Mouse (Mus musculus) monocyte, adult 5-6 weeks (primary cell): Measurements from ENCODE around the gene Adcy7. TPM values are rescaled to one million over a fixed set of nuclear protein-coding genes. Genes with fewer than 3 reads are reported as not detected.
A peak's percentile ranks its signal among the peaks of the same experiment; 100 is the strongest.

Experiments
- ATAC-seq: fragments of 153-309, 156-312 bp; replicated peaks from 2 replicates; pipeline ENCODE4 v1.8.0; 2017; ENCODE audit warnings: mild to moderate bottlenecking; ENCODE audit not compliant: low TSS enrichment, insufficient number of reproducible peaks, severe bottlenecking, poor library complexity, low FRiP score
- total RNA-seq: library from RNA; stranded (forward); fragments of 200-1000, 200-491, 200-594 nt; gene quantifications from 3 replicates; pipeline ENCODE4 v1.2.3, GENCODE M21; 2017

Adcy7 gene
- total RNA-seq = 154 to 221 TPM (median 156 TPM) in 3 replicates

DNA sequence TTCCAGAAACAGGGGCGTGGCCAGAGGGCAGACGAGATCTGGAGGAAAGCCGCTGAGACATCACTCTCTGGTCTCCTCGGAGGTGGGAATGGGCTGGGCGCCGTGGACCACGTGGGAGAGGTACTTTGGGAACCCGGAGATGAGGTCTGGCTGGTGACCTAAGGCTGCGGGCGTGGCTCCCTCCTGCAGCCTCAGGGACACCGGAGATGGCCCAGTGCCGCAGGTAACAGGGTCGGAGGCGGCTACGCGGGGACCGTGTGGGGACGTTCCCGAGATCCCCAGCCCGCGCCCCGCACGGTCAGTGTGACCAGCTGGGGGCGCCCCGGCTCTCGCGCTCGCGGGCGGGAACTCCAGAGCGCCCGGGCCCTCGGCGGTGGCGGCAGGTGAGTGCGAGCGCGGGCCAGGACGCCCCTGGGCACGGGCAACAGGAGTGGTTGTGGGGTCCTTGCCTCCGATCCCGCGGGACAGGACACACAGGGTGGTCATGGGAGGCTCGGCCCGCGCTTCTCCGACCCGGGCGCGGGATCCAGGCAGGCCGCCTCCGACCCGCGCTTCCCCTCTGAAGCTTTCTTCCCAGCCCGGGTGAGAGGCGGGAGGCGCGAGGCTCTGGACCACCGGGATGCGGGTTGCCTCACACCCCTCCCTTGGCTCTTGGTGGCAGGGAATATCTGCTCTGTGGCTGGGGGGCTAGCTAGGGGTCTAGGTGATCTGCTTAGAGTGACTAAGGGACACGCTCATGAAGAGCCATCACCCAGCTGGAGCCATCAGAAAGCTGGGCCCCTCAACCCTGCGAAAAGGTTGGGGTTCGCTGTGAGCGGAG lies at the start of gene Adcy7:
Gene Adcy7, plus strand, starts transcription at position 173 of the 820 bp plus-strand sequence.
- ATAC-seq = no peak

DNA sequence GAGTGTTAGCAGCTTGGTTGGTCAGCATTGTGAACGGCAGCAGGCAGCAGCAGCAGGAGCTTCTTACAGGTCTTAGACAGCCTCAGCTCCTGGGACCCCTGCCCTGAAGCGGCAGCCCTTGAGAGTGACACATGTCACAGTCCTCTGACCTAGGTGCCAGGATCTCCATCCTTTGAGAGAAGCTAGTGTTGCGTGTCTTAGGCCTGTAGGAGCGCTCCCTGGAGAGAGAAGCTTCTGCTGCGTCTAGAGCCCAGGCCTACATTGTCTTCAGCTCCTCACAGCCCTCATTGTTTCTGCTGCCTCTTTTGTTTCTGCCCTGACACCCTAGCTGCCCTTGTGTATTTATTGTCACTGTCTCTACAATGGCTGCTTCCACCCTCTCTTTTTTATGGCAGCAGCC lies 46.8 kb upstream of the Adcy7 start:
- ATAC-seq = no peak

DNA sequence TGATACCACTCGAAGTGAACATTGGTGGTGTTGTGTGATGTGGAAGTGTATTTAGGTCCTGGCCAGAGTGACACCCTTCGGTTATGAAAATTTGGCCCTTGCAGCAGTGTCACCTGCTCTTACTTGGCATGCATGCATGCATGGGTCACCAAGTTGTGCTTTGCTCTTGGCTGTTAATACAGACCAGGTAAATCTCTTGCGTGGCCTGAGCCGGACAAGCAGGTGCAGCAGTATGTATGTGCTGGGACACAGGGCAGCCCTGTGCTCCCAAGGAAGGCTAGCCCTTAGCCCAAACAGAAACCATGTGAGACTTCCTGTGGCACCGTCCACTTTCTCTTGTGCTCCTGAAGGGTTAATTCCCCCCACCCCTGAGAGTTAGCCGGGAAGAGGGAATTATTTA lies 44.4 kb upstream of the Adcy7 start:
- ATAC-seq = no peak

DNA sequence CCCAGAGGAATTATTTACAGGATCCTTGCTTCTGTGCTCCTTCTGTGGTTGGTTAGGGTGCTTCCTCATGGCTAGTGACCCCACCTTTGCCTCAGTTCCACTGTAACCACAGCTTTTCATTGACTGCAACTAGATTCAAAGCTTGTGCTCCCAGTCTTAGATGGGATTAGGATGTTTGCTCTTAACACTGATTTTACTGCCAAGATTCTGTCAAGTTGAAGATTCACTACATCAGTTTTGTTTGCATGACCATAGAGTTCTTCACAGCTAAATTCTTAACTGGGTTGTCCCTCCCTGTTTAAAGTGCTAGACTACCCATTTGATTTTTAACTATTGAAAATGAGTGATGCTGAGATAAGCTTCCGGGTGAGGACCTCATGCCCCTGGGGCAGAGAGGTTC lies 43.9 kb upstream of the Adcy7 start:
- ATAC-seq = no peak

DNA sequence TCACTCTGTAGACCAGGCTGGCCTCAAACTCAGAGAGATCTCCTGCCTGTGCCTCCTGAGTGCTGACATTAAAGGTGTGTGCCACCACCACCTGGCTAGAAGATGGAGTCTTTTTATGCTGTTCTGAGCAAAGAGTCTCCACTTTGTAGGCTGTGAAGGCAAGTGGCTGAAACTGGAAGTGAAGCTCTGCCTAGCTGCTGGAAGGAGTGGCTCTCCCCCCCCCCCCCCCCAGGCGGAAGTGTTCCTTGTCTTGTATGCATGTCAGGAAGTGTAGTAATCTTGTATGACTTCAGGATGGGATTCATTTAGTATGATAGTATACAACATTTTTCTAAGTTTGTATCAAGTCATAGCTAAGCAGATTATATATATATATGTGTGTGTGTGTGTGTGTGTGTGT lies 43.4 kb upstream of the Adcy7 start:
- peak; percentile 53; the same call in 1 of the 2 replicates for ATAC-seq

DNA sequence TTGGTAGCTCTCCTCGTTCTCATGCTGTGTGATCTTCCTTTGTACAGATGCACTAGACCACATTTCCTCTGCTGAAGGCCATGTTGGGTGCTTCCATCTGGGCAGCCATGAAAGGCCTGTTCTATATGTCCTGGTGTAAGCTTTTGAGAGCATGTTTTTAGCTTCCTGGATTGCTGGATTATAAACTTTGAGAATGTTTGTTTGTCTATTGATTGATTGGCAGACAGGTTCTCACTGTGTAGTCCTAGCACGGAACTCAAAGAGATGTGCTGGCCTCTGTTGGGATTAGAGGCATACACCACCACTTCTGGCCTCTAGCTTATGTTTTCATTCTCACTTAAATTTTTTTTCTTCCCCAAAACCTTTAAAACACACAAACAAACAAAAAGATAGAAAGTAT lies 35.5 kb upstream of the Adcy7 start:
- no peak for ATAC-seq

DNA sequence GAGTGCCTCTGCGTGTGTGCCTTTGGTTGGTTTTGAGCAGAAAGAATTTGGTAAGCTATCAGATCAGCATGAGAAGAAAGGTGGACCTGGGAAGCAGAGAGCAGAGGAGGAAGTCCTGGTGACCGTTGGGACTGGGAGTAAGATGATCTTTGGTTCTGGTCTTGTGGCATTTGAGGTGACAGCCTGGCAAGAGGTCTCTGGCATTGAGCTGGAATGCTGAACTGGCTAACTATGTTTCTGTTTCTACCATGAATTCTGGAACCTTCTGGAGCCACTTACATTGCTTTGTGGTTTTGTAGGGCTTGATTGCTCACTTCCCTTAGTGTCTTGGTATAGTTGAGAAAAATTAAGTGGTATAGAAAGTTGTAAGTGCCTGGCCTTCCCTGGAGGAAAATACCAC lies 34.6 kb upstream of the Adcy7 start:
- ATAC-seq = no peak

DNA sequence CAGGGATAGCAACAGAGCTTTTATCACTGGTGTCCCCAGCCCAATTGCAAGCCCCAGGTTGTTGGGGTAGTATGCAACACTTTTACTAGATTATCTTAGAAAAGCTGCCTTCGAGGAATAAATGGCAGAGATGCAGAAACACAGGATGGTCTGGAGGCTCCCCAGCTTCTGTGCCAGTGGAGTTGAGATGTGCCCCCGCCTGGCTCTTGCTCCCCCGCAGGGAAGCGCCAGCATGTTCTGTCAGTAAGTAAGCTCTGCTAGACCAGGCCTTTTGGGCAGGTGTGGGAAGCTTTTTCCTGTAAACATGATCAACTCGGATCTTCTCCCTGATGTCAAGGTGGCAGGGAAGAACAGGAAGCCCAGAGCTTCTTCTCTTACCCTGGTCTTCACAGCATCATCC lies 32.9 kb upstream of the Adcy7 start:
- no peak for ATAC-seq

DNA sequence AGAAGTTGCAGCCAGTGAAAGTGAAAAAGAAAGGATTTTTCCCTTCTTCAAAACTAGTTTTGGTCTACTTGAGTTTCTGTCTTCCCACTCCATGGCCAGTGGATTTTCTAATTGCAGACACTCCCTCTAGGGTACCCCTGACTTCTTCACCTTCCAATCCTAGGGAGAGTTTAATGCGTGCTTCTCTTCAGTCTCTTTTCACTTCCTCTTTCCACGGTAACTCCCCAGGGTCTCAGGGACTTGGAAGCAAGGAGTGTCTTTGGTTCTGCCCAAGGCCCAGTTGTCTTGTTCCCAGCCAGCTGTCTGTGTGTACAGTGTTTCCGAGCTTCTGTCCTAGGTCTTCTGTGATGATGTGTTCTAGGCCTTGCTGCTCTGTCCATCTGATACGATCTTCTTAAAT lies 30.3 kb upstream of the Adcy7 start:
- 0 out of 2 replicates have a peak, but pooled peaks have one; percentile 44 for ATAC-seq

DNA sequence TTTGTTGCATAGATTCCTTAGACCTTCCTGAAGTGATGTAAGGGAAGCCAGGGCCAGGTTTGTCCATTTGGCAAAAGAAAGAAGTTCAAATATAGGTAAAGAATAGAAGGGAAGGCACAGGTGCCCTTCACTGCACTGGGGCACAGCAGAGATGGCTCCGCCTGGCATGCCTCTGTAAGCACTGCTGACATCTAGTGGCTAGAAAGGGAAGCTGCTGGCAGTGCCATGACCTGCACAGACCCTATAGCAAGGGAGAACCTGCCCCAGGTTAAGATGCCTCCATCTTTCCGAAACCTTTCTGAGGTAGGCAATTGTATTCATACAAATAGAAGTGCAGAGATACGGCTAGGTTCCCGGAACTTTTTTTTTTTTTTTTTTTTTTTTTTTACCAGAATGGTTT lies 27.9 kb upstream of the Adcy7 start:
- ATAC-seq = peak; percentile 91

DNA sequence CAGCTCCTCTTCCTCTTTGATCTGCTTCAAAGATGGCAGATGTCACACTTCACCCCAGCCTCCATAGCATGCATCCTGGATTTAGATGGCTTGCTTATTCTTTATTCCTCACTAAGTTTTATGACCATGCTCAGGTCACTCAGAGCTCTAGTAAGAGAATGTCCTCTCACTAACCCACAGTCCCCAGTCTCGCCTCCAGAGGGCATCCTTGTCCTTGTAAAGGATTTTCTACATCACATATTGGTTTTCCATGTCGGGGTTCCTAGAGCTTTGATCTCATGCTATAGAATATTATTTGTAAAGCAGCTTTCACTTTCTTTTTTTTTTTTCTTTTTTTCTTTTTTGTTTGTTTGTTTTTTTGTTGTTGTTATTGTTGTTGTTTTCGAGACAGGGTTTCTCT lies 19.4 kb upstream of the Adcy7 start:
- 0 out of 2 replicates have a peak, but pooled peaks have one; percentile 27 for ATAC-seq

DNA sequence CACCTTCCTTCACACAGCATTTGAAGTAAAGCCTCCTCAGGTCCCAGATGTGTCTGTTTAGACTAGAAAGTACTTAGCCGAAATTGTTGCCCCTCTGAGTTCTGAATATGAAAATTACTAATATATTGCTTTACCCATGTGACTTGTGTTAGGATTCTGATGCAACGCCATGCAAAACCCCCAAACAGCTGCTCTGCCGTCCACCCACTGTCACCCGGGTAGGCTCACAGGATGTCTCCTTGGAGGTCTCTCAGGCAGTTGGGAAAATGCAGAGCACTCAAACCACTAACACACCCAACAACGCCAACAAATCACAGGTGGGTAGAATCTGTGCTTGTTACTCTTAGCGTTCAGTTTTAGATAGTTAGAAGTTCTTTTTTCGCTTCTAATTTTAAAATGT lies 17.2 kb upstream of the Adcy7 start:
- ATAC-seq = no peak

DNA sequence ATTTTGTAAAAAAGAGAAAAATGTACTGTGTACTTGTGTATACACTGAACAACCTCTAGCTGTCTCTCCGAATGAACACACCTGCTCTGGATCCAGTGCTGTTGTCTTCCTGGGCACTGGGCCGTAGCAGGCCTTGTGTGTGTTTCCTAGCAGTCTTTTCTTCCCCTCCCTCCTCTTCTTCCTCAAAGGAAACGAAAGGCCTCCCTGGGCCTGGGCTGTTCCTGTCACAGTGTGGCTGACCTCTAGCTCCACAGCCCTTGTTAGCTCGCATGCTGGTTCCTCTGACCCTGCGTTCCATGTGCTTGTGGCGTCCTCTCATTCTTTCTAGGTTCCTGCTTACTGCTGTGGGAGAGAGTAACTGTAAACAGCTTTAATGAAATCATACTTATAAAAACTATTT lies 14.2 kb upstream of the Adcy7 start:
- ATAC-seq = no peak

DNA sequence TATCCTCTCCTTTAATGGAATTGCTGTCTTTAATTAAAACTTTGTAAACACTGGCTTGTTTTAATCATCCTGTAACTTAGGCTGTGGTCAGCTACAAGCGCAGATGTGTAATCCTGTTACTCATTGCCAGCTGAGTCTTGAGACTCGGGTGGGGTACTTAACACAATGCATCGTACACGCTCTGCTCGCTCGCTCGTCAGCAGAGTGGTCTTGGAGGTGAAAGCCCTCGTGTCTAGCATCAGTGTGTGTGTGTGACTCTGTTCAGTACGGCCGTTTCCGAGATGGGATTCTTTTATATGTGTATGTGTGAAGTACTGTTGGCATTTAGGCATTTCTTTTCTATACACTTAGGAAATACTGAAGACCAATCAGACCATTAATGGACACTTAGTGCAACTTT lies 13.7 kb upstream of the Adcy7 start:
- ATAC-seq = no peak

DNA sequence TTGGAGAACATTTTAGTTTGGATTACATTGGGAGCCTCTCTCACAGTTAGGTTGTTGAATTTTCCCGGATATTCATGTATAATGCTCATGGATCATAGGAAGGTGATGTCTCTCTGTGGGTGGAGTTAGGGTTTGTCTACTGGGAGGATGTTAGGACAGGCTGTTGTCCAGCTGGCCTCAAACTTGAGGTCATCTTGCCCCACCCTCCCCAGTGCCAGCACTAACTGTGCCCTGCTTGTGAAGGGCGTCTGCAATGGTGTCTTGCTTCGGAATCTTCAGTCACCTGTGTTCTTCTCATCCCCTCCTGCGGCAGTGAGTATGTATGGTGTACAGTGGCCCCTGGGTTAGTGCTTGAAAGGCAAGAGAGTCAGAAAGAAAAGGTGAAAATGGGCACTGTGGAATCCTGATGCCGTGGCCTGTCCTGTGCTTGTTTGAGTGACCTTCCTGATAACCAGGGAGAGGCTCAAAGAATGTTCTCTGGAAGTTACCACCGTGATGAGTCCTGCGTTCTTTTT lies 11.7 kb upstream of the Adcy7 start:
- ATAC-seq = no peak

DNA sequence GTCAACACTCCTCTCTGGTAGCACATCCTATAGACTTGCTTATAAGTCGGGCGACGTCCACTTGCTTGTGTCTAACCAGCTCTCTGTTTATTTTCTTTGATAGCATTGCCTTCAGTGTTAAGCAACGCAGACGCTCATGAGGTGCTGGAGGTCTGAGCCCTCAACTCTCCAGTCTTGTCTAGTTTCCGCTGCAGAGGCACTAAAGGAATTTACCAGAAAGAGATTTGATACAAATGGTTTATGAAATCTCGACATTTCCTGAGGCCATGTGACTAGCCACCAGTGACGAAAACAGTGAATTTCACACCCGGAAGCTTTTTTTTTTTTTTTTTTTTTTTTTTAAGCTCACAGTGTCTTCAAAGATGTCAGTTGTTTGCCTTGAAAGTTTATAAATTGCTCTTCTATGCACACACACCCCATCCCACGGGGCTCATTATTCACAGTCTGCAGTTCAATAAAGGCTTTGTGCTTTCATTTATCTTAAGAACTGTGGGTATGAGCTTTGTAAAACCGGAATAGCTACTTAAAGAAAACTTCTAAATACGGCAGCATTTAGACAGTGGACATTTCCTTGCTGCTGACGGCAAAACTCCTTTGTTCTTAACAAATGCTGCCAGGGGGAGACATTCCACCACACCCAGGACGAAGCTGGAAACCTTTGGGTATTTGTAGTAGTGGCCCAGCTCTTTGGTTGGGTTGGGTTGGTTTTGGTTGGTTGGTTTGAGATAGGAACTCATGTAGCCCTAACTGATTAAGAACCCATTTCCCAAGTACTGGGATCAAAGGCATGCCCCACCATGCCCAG lies 9.2 kb upstream of the Adcy7 start:
- no peak for ATAC-seq

DNA sequence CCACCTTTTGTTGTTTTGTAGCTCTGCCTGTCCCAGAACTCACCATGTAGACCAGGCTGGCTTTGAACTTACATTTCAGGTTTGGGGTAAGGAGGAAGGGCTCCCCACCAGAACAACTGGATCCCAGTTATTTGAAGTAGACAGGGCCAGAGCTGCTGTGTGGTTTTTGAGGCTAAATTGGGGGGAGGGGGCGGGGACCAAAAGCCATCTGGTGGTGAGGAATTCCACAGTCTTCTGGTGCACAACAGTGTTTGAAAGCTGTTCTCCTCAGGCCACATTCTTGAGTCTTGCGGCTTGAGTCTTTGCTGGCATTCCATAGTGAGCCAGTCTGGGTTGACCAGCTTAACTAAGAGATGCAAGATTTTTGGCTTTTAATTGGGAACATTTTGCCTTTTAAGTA lies 6.7 kb upstream of the Adcy7 start:
- no peak for ATAC-seq

DNA sequence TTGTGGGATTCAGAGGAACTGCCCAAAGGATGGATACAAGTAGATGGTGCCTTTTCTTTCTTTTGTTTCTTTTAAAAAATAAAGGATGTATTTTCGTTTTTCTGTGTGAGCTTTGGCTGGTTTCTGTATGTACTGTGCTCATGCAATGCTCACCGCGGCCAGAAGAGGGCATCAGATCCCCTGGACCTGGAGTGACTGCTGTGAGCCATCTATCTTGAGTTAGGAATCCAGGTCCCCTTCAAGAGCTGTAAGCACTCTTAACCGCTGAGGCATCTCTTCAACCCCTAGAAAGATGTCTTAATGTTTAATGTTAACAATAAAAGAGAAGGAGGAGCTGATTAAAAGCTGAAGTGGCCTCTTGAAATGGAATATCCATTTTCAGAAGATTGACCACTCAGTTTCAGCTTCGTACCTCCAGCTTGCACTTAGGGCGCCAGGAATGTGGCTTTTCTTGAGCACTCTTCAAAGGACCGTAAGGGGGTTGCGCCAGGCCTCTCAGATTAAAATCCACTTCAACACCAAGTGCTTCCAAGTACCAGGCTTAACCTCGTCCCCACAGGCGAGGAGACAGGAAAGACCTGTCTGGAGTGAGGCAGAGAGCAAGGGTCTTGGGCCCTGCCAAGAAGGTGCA lies 5.9 kb upstream of the Adcy7 start:
- ATAC-seq = peak; percentile 81

DNA sequence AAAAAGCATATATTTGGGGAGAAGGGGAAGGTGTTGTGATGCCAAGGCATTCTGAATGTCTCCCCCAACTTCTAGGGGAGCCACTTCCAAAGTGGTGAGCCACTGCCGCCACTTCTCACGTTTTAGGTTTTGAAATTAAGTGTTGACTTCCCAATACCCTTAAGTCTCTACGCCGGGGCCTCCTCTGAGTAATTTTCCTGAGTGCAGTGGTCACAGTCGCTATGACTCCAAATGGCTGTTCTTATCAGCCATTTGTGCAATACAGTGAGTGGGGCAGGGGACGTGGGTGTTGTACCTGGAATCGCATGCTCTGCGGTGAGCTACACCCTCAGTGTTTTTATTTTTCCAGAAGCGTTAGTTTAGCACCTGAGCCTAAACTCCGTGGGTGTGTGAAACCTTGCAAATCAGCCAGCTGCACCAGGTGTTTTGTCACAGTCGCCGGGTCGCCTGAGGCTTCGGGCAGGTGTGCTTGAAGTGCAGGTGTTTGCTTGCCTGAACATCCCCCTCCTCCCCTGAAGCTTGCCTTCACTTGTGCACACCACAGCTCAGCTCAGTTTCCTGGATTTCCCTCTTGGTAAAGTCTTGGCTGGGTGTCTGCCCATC lies 5.3 kb upstream of the Adcy7 start:
- ATAC-seq = no peak
